ENCODE assay signal across 11 mouse cellular contexts in the genomic region with DNA sequence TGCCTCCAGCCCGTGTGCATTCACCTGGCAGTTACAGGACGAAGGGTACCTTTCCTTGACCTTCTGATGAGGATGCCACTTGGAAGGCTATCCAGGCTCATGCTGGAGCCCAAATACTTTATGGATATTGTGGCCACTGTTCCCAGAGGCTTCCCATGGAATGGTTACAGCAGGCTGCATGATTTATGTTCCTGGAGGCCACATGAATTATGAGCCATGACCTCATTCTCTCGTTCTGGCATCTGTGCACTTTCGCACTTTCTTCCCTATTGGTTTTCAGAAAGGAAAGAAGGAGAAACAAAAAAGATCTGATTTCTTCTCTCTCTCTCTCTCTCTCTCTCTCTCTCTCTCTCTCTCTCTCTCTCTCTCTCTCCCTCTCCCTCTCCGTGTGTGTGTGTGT.
A peak's percentile ranks its signal among the peaks of the same experiment; 100 is the strongest.
DNase-seq lines count a peak whose midpoint lies in the region; ATAC-seq lines count a peak whose summit lies in the region.
"Had no signal": no experiment of that assay in that cellular context is flagged by ENCODE, and none has a peak within 500 bp of the region (broad histone marks: within the 10 kb centered on the region; RNA-seq: fewer than 3 reads in every experiment).

No protein-coding gene starts in this region.

- H3K27me3 ChIP-seq in forebrain, embryonic 13.5 days, result no peaks in the 10 kb centered on the region
- H3K27me3 ChIP-seq in forebrain, embryonic 14.5 days (replicated peaks; ENCODE audit: control insufficient read depth, insufficient read depth, low read length), result no peaks in the 10 kb centered on the region
- H3K27me3 ChIP-seq in midbrain, embryonic 13.5 days, result no peaks in the 10 kb centered on the region
- H3K27me3 ChIP-seq in midbrain, embryonic 15.5 days (replicated peaks), result no peaks in the 10 kb centered on the region
- no peaks in the 10 kb centered on the region for H3K27me3 ChIP-seq in hindbrain, embryonic 14.5 days (ENCODE audit: control insufficient read depth, insufficient read depth, low read length)
- no peaks in the 10 kb centered on the region for H3K27me3 ChIP-seq in neural tube, embryonic 13.5 days
- H3K27me3 ChIP-seq: CH12.LX had no signal

- H3K9ac ChIP-seq in forebrain, embryonic 13.5 days, result no peak overlapping the region
- H3K9ac ChIP-seq in forebrain, embryonic 14.5 days (ENCODE audit: low read length), result no peak overlapping the region
- no peak overlapping the region for H3K9ac ChIP-seq in midbrain, embryonic 13.5 days (replicated peaks)
- H3K9ac ChIP-seq in midbrain, embryonic 15.5 days, result no peak overlapping the region
- no peak overlapping the region; the same call in 1 of the 2 replicates for H3K9ac ChIP-seq in hindbrain, embryonic 14.5 days
- no peak overlapping the region for H3K9ac ChIP-seq in neural tube, embryonic 13.5 days

- H3K4me2 ChIP-seq in forebrain, embryonic 13.5 days, result no peak overlapping the region
- H3K4me2 ChIP-seq in forebrain, embryonic 14.5 days (ENCODE audit: low read length), result no peak overlapping the region
- H3K4me2 ChIP-seq in midbrain, embryonic 13.5 days (replicated peaks), result no peak overlapping the region
- H3K4me2 ChIP-seq in midbrain, embryonic 15.5 days, result no peak overlapping the region
- H3K4me2 ChIP-seq in hindbrain, embryonic 14.5 days (replicated peaks), result no peak overlapping the region
- H3K4me2 ChIP-seq in neural tube, embryonic 13.5 days, result no peak overlapping the region

- peaks cover 6% of the 10 kb centered on the region; the same call in 1 of the 2 replicates for H3K36me3 ChIP-seq in forebrain, embryonic 13.5 days (ENCODE audit: poor library complexity, severe bottlenecking)
- no peaks in the 10 kb centered on the region for H3K36me3 ChIP-seq in forebrain, embryonic 14.5 days (ENCODE audit: control insufficient read depth, insufficient read depth, low read length)
- peaks cover 12% of the 10 kb centered on the region; the same call in 1 of the 2 replicates for H3K36me3 ChIP-seq in midbrain, embryonic 13.5 days
- H3K36me3 ChIP-seq in midbrain, embryonic 15.5 days (replicated peaks), result no peaks in the 10 kb centered on the region
- no peaks in the 10 kb centered on the region for H3K36me3 ChIP-seq in hindbrain, embryonic 14.5 days (replicated peaks; ENCODE audit: control insufficient read depth, insufficient read depth)
- no peaks in the 10 kb centered on the region for H3K36me3 ChIP-seq in neural tube, embryonic 13.5 days

- DNase-seq in forebrain, embryonic 14.5 days (ENCODE audit: low spot score), result no peak
- no peak for DNase-seq in hindbrain, embryonic 14.5 days (ENCODE audit: low spot score)
- no peak for DNase-seq in c-Kit-positive CD71-positive TER-119-positive erythroid progenitor cells, embryonic 14.5 days (ENCODE audit: low spot score)
- DNase-seq in frontal cortex, postnatal 10 days (ENCODE audit: low spot score in 2 of 2), result no peak
- DNase-seq: gastrocnemius, postnatal 25 days; right cerebral cortex, postnatal 25 days had no signal

- no peak for ATAC-seq in forebrain, embryonic 13.5 days
- ATAC-seq in forebrain, embryonic 14.5 days, result no peak
- ATAC-seq in midbrain, embryonic 13.5 days, result no peak
- no peak for ATAC-seq in midbrain, embryonic 15.5 days (replicated peaks)
- ATAC-seq in hindbrain, embryonic 14.5 days (ENCODE audit: low FRiP score), result no peak
- ATAC-seq in neural tube, embryonic 13.5 days (ENCODE audit: low read depth), result no peak

- 70% methylated on average over 5 of the region's 5 CpGs for WGBS in forebrain, embryonic 13.5 days
- WGBS in forebrain, embryonic 14.5 days, result 74% methylated on average over 5 of the region's 5 CpGs
- 76% methylated on average over 5 of the region's 5 CpGs for WGBS in midbrain, embryonic 13.5 days
- WGBS in midbrain, embryonic 15.5 days, result 57% methylated on average over 5 of the region's 5 CpGs
- WGBS in hindbrain, embryonic 14.5 days, result 51% methylated on average over 5 of the region's 5 CpGs
- 21% methylated on average over 5 of the region's 5 CpGs for WGBS in neural tube, embryonic 13.5 days

- 0 out of 2 replicates have a peak overlapping the region, but pooled peaks have one; percentile 22 for H3K27ac ChIP-seq in forebrain, embryonic 13.5 days
- no peak overlapping the region; the same call in 1 of the 2 replicates for H3K27ac ChIP-seq in forebrain, embryonic 14.5 days (ENCODE audit: low read depth, low read length)
- peak overlapping the region; percentile 71 for H3K27ac ChIP-seq in midbrain, embryonic 13.5 days
- H3K27ac ChIP-seq in midbrain, embryonic 15.5 days, result no peak overlapping the region
- peak overlapping the region; percentile 69 for H3K27ac ChIP-seq in hindbrain, embryonic 14.5 days
- H3K27ac ChIP-seq in neural tube, embryonic 13.5 days (replicated peaks), result peak overlapping the region; percentile 92

- no peak overlapping the region for H3K4me3 ChIP-seq in forebrain, embryonic 13.5 days
- H3K4me3 ChIP-seq in forebrain, embryonic 14.5 days (ENCODE audit: low read depth, low read length), result no peak overlapping the region
- H3K4me3 ChIP-seq in midbrain, embryonic 13.5 days (replicated peaks), result no peak overlapping the region
- H3K4me3 ChIP-seq in midbrain, embryonic 15.5 days, result no peak overlapping the region
- H3K4me3 ChIP-seq in hindbrain, embryonic 14.5 days (replicated peaks; ENCODE audit: low read length), result no peak overlapping the region
- H3K4me3 ChIP-seq in neural tube, embryonic 13.5 days, result no peak overlapping the region

- H3K9me3 ChIP-seq in forebrain, embryonic 13.5 days (replicated peaks), result no peaks in the 10 kb centered on the region
- H3K9me3 ChIP-seq in forebrain, embryonic 14.5 days (replicated peaks; ENCODE audit: control insufficient read depth, low read length), result no peaks in the 10 kb centered on the region
- no peaks in the 10 kb centered on the region for H3K9me3 ChIP-seq in midbrain, embryonic 13.5 days
- no peaks in the 10 kb centered on the region for H3K9me3 ChIP-seq in midbrain, embryonic 15.5 days
- H3K9me3 ChIP-seq in hindbrain, embryonic 14.5 days (ENCODE audit: control insufficient read depth, low read length), result no peaks in the 10 kb centered on the region
- H3K9me3 ChIP-seq in neural tube, embryonic 13.5 days, result no peaks in the 10 kb centered on the region

- H3K4me1 ChIP-seq in forebrain, embryonic 13.5 days, result peaks cover 52% of the 10 kb centered on the region
- peaks cover 44% of the 10 kb centered on the region for H3K4me1 ChIP-seq in forebrain, embryonic 14.5 days (ENCODE audit: control insufficient read depth, insufficient read depth, low read length)
- H3K4me1 ChIP-seq in midbrain, embryonic 13.5 days (replicated peaks), result peaks cover 74% of the 10 kb centered on the region
- peaks cover 47% of the 10 kb centered on the region for H3K4me1 ChIP-seq in midbrain, embryonic 15.5 days
- peaks cover 56% of the 10 kb centered on the region for H3K4me1 ChIP-seq in hindbrain, embryonic 14.5 days (replicated peaks; ENCODE audit: control insufficient read depth, insufficient read depth, low read length)
- peaks cover 73% of the 10 kb centered on the region for H3K4me1 ChIP-seq in neural tube, embryonic 13.5 days (replicated peaks)

Comparison
In these comparisons a context has a peak if more than half of its experiments do, and no peak if none do; other contexts are left out.
1. H3K27ac ChIP-seq: peak in forebrain, embryonic 13.5 days (single experiment), midbrain, embryonic 13.5 days (single experiment), hindbrain, embryonic 14.5 days (single experiment) and neural tube, embryonic 13.5 days (single experiment); none in forebrain, embryonic 14.5 days (single experiment) and midbrain, embryonic 15.5 days (single experiment).